Mouse (Mus musculus): ENCODE data around the gene Bend7. TPM values are rescaled to one million over a fixed set of nuclear protein-coding genes. Genes with fewer than 3 reads are reported as not detected.

Gene Bend7
- polyA plus RNA-seq, 1 experiment from 2014 or later = 3.1 TPM

DNA sequence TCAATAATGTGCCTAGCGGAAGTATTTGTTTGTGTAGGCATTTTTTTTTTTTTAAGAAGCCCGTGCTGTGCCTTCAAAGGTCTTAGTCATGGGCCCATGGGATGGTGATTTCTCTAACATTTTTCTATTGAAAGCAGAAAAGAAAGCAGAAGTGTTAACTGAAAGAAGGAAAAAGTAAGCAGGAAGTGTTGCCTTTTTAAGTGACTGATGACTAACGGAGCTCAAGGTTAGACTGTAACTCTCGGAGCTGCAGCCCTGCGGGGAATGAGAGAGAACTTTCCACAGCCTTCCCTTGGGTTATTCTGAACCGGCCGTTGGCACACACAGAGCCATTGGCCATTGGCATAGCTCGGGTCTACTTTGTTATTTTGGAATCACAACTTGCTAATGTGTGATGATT lies 66.4 kb downstream of the Bend7 start:
- WGBS = 72% methylated on average over 8 of the region's 8 CpGs
- Histone ChIP-seq H3K27ac (replicated peaks; ENCODE audit: low read depth, low read length) (no peak overlapping the region), H3K27me3 (ENCODE audit: control insufficient read depth, insufficient read depth, low read length) (no peaks in the 10 kb centered on the region), H3K4me1 (ENCODE audit: control insufficient read depth, insufficient read depth, low read length) (no peaks in the 10 kb centered on the region), H3K4me3 (ENCODE audit: low read depth, low read length) (no peak overlapping the region), H3K9me3 (replicated peaks; ENCODE audit: control insufficient read depth, low read length) (no peaks in the 10 kb centered on the region), H3K36me3 (replicated peaks; ENCODE audit: control insufficient read depth, insufficient read depth, low read depth, low read length) (no peaks in the 10 kb centered on the region), H3K4me2 (ENCODE audit: low read depth, low read length) (no peak overlapping the region), H3K9ac (replicated peaks; ENCODE audit: low read length) (no peak overlapping the region)
- DNase-seq (ENCODE audit: low spot score) (no peak), ATAC-seq (replicated peaks; ENCODE audit: insufficient number of reproducible peaks, low FRiP score, low TSS enrichment, low read depth) (no peak)

DNA sequence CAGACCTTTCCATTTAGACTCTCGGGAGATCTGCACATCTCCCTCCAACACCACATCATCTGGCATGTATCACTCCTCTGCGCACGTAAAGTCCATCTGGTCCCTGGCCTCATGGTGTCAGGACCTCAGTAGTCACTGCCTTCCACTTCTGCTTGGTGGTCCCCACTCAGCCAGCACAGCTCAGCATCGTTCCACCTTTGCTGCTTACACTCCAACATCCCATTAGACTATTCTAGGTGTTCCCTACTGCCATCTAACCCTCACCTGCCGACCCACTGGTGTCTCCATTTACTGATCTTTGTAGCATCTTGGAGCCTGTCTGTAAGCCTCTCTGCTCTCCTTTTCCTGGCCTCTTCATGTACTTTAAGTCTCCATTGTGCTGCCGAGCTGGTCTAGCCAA lies 67.4 kb downstream of the Bend7 start:
- no peak for ATAC-seq (replicated peaks; ENCODE audit: insufficient number of reproducible peaks, low FRiP score, low TSS enrichment, low read depth)
- Histone ChIP-seq H3K9me3 (replicated peaks; ENCODE audit: control insufficient read depth, low read length) (no peaks in the 10 kb centered on the region), H3K4me2 (ENCODE audit: low read depth, low read length) (no peak overlapping the region), H3K27ac (replicated peaks; ENCODE audit: low read depth, low read length) (no peak overlapping the region), H3K27me3 (ENCODE audit: control insufficient read depth, insufficient read depth, low read length) (no peaks in the 10 kb centered on the region), H3K4me1 (ENCODE audit: control insufficient read depth, insufficient read depth, low read length) (no peaks in the 10 kb centered on the region), H3K9ac (replicated peaks; ENCODE audit: low read length) (no peak overlapping the region), H3K36me3 (replicated peaks; ENCODE audit: control insufficient read depth, insufficient read depth, low read depth, low read length) (no peaks in the 10 kb centered on the region), H3K4me3 (ENCODE audit: low read depth, low read length) (no peak overlapping the region)
- 85% methylated on average over 6 of the region's 6 CpGs for WGBS
- no peak for DNase-seq (ENCODE audit: low spot score)

DNA sequence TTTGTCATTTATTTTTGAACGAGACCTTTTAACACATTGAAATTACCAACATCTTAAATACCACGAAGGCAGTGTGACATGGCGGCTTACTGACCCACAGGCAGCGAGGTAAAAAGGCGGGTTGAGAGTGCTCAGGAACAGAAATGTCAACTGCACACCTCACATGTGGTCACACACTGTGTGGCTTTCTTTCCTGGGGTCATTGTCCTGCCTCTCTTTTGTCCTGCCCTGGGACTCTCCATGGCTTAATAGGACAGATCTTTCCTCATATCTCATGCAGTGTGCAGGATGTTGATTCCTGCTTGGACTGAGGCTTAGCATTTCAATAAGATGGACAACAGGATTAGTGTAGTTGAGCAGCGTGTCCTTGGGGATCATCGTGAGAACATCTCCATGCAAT lies 69.6 kb downstream of the Bend7 start:
- no peak for DNase-seq (ENCODE audit: low spot score)
- no peaks in the 10 kb centered on the region for H3K27me3 ChIP-seq (ENCODE audit: control insufficient read depth, insufficient read depth, low read length)
- WGBS = 88% methylated on average over 7 of the region's 7 CpGs

GRCm38 (mm10) chr2:4791646-4792045 lies 74.0 kb downstream of the Bend7 start:
- Histone ChIP-seq H3K9me3 (replicated peaks; ENCODE audit: control insufficient read depth, low read length) (no peaks in the 10 kb centered on the region), H3K27me3 (ENCODE audit: control insufficient read depth, insufficient read depth, low read length) (no peaks in the 10 kb centered on the region), H3K9ac (replicated peaks; ENCODE audit: low read length) (no peak overlapping the region), H3K4me2 (ENCODE audit: low read depth, low read length) (no peak overlapping the region), H3K36me3 (replicated peaks; ENCODE audit: control insufficient read depth, insufficient read depth, low read depth, low read length) (no peaks in the 10 kb centered on the region), H3K4me3 (ENCODE audit: low read depth, low read length) (no peak overlapping the region), H3K27ac (replicated peaks; ENCODE audit: low read depth, low read length) (no peak overlapping the region), H3K4me1 (ENCODE audit: control insufficient read depth, insufficient read depth, low read length) (no peaks in the 10 kb centered on the region)
- 73% methylated on average over 8 of the region's 8 CpGs for WGBS
- DNase-seq (ENCODE audit: low spot score) (no peak), ATAC-seq (replicated peaks; ENCODE audit: insufficient number of reproducible peaks, low FRiP score, low TSS enrichment, low read depth) (no peak)

More for the DNA sequence above, 69.6 kb downstream of the Bend7 start:
- no peak for ATAC-seq (replicated peaks; ENCODE audit: insufficient number of reproducible peaks, low FRiP score, low TSS enrichment, low read depth)
- Histone ChIP-seq H3K27ac (replicated peaks; ENCODE audit: low read depth, low read length) (no peak overlapping the region), H3K4me2 (ENCODE audit: low read depth, low read length) (no peak overlapping the region), H3K36me3 (replicated peaks; ENCODE audit: control insufficient read depth, insufficient read depth, low read depth, low read length) (no peaks in the 10 kb centered on the region), H3K9me3 (replicated peaks; ENCODE audit: control insufficient read depth, low read length) (no peaks in the 10 kb centered on the region), H3K4me1 (ENCODE audit: control insufficient read depth, insufficient read depth, low read length) (no peaks in the 10 kb centered on the region), H3K9ac (replicated peaks; ENCODE audit: low read length) (no peak overlapping the region), H3K4me3 (ENCODE audit: low read depth, low read length) (no peak overlapping the region)

DNA sequence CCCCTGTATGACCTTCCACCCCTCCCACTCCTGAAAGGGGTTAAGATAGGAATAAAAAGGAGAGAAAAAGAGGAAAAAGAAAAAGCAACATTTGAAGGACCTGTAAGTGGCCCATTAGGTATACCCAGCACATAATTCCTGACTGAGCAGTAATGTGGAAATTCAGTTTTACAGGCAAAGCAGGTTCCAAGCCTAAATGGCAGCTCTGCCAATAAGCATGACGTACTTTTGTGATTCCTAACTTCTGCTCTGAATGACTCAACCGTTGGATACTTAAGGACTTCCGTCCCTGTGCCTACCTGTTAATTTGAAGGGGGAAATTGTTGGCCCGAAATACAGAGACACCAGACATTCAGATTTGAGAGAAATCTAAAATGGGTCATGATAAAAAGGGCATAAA lies 74.9 kb downstream of the Bend7 start:
- ATAC-seq (replicated peaks; ENCODE audit: insufficient number of reproducible peaks, low FRiP score, low TSS enrichment, low read depth) = no peak
- Histone ChIP-seq H3K36me3 (replicated peaks; ENCODE audit: control insufficient read depth, insufficient read depth, low read depth, low read length) (no peaks in the 10 kb centered on the region), H3K27me3 (ENCODE audit: control insufficient read depth, insufficient read depth, low read length) (no peaks in the 10 kb centered on the region), H3K9me3 (replicated peaks; ENCODE audit: control insufficient read depth, low read length) (no peaks in the 10 kb centered on the region), H3K4me2 (ENCODE audit: low read depth, low read length) (no peak overlapping the region), H3K27ac (replicated peaks; ENCODE audit: low read depth, low read length) (no peak overlapping the region), H3K4me1 (ENCODE audit: control insufficient read depth, insufficient read depth, low read length) (no peaks in the 10 kb centered on the region), H3K4me3 (ENCODE audit: low read depth, low read length) (no peak overlapping the region), H3K9ac (replicated peaks; ENCODE audit: low read length) (no peak overlapping the region)
- 89% methylated on average over 4 of the region's 4 CpGs for WGBS
- DNase-seq (ENCODE audit: low spot score) = no peak

- no peaks in the 10 kb centered on the region for H3K27me3 ChIP-seq (ENCODE audit: control insufficient read depth, insufficient read depth, low read length)
- no peak for ATAC-seq (replicated peaks; ENCODE audit: insufficient number of reproducible peaks, low FRiP score, low TSS enrichment, low read depth)
- H3K9ac ChIP-seq (replicated peaks; ENCODE audit: low read length) = 0 out of 2 replicates have a peak overlapping the region, but pooled peaks have one; percentile 3
- DNase-seq (ENCODE audit: low spot score) = no peak
- 54% methylated on average over 18 of the region's 18 CpGs for WGBS
- no peak overlapping the region for H3K4me2 ChIP-seq (ENCODE audit: low read depth, low read length)
- H3K9me3 ChIP-seq (replicated peaks; ENCODE audit: control insufficient read depth, low read length) = no peaks in the 10 kb centered on the region
- H3K36me3 ChIP-seq (replicated peaks; ENCODE audit: control insufficient read depth, insufficient read depth, low read depth, low read length) = no peaks in the 10 kb centered on the region
- H3K4me3 ChIP-seq (ENCODE audit: low read depth, low read length) = no peak overlapping the region
- no peaks in the 10 kb centered on the region for H3K4me1 ChIP-seq (ENCODE audit: control insufficient read depth, insufficient read depth, low read length)
- H3K27ac ChIP-seq (replicated peaks; ENCODE audit: low read depth, low read length) = no peak overlapping the region
Observed at GRCm38 (mm10) chr2:4802395-4803176, 85.0 kb downstream of the Bend7 start.

DNA sequence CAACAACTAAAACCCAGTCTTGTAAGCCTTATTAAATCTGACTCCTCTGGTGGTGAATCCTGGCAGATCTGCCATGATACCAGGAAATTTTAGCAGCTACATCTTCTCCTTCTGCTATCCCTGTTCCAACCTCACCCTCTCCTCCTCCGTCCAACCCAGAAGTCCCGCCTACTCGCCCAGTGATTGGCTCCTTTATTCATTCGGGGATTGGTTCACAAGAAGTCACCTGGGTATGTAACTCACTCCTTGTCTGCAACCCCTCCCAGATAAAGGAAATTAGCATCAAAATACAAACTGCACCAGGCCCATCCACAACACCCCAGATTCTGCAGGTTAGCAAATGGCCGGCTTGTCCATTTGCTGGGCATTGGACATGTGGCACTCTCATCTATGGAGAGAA lies 98.7 kb downstream of the Bend7 start:
- ATAC-seq (replicated peaks; ENCODE audit: insufficient number of reproducible peaks, low FRiP score, low TSS enrichment, low read depth) = no peak
- Histone ChIP-seq H3K4me2 (ENCODE audit: low read depth, low read length) (no peak overlapping the region), H3K27ac (replicated peaks; ENCODE audit: low read depth, low read length) (no peak overlapping the region), H3K27me3 (ENCODE audit: control insufficient read depth, insufficient read depth, low read length) (no peaks in the 10 kb centered on the region), H3K36me3 (replicated peaks; ENCODE audit: control insufficient read depth, insufficient read depth, low read depth, low read length) (no peaks in the 10 kb centered on the region), H3K4me1 (ENCODE audit: control insufficient read depth, insufficient read depth, low read length) (no peaks in the 10 kb centered on the region), H3K4me3 (ENCODE audit: low read depth, low read length) (no peak overlapping the region), H3K9me3 (replicated peaks; ENCODE audit: control insufficient read depth, low read length) (no peaks in the 10 kb centered on the region), H3K9ac (replicated peaks; ENCODE audit: low read length) (no peak overlapping the region)
- 45% methylated on average over 5 of the region's 5 CpGs for WGBS
- DNase-seq (ENCODE audit: low spot score) = no peak

DNA sequence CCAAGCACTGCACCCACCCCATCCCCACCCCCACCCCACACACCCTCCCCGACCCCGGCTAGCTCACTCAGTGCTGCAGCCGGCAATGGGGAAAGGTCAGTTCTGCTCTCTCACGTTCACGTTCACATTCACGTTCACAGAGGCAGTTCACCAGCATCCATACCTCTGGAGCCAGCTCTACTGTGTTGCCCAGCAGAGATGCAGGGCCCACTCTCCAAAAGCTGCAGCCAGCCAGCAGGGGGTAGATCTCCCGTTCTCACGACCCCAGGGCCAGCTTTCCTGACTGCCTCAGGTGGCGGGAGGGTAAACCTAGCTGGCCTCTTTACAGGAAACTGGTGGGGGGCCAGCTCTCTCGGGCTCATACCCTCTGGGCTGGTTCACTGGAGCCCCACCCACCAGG lies 100.0 kb downstream of the Bend7 start:
- Histone ChIP-seq H3K27ac (replicated peaks; ENCODE audit: low read depth, low read length) (no peak overlapping the region), H3K9me3 (replicated peaks; ENCODE audit: control insufficient read depth, low read length) (no peaks in the 10 kb centered on the region), H3K4me2 (ENCODE audit: low read depth, low read length) (peak overlapping the region; percentile 22; the same call in 1 of the 2 replicates), H3K4me3 (ENCODE audit: low read depth, low read length) (no peak overlapping the region), H3K27me3 (ENCODE audit: control insufficient read depth, insufficient read depth, low read length) (no peaks in the 10 kb centered on the region), H3K4me1 (ENCODE audit: control insufficient read depth, insufficient read depth, low read length) (no peaks in the 10 kb centered on the region), H3K36me3 (replicated peaks; ENCODE audit: control insufficient read depth, insufficient read depth, low read depth, low read length) (no peaks in the 10 kb centered on the region), H3K9ac (replicated peaks; ENCODE audit: low read length) (no peak overlapping the region)
- DNase-seq (ENCODE audit: low spot score) = peak; percentile 30
- WGBS = 2% methylated on average over 10 of the region's 10 CpGs
- ATAC-seq (replicated peaks; ENCODE audit: insufficient number of reproducible peaks, low FRiP score, low TSS enrichment, low read depth) = no peak; the same call in 1 of the 2 replicates
